Mouse (Mus musculus): ENCODE data around the gene Zc3hav1l. TPM values are rescaled to one million over a fixed set of nuclear protein-coding genes. Genes with fewer than 3 reads are reported as not detected.

Zc3hav1l gene
- polyA plus RNA-seq, 1 experiment from 2014 or later = 12.8 TPM

- Histone ChIP-seq H3K27me3 (replicated peaks; ENCODE audit: control insufficient read depth, insufficient read depth, low read length) (no peaks in the 10 kb centered on the region), H3K4me1 (replicated peaks; ENCODE audit: control insufficient read depth, insufficient read depth, low read length) (peaks cover 16% of the 10 kb centered on the region), H3K9ac (ENCODE audit: low read length) (no peak overlapping the region), H3K9me3 (ENCODE audit: control insufficient read depth, low read length) (no peaks in the 10 kb centered on the region), H3K4me3 (ENCODE audit: low read depth, low read length) (no peak overlapping the region), H3K4me2 (ENCODE audit: low read length) (no peak overlapping the region), H3K36me3 (ENCODE audit: control insufficient read depth, insufficient read depth, low read length) (no peaks in the 10 kb centered on the region), H3K27ac (ENCODE audit: low read depth) (no peak overlapping the region)
- 86% methylated on average over 4 of the region's 4 CpGs for WGBS
- ATAC-seq (replicated peaks; ENCODE audit: low FRiP score, low TSS enrichment, low read depth) = no peak
- DNase-seq (ENCODE audit: low spot score) = no peak
Observed at GRCm38 (mm10) chr6:38256793-38257192, 42.3 kb downstream of the Zc3hav1l start.

GRCm38 (mm10) chr6:38255794-38256193 is 43.3 kb downstream of the Zc3hav1l start:
- Histone ChIP-seq H3K36me3 (ENCODE audit: control insufficient read depth, insufficient read depth, low read length) (no peaks in the 10 kb centered on the region), H3K9me3 (ENCODE audit: control insufficient read depth, low read length) (no peaks in the 10 kb centered on the region), H3K4me3 (ENCODE audit: low read depth, low read length) (no peak overlapping the region), H3K27ac (ENCODE audit: low read depth) (no peak overlapping the region), H3K27me3 (replicated peaks; ENCODE audit: control insufficient read depth, insufficient read depth, low read length) (no peaks in the 10 kb centered on the region), H3K4me1 (replicated peaks; ENCODE audit: control insufficient read depth, insufficient read depth, low read length) (peaks cover 19% of the 10 kb centered on the region), H3K9ac (ENCODE audit: low read length) (no peak overlapping the region), H3K4me2 (ENCODE audit: low read length) (no peak overlapping the region)
- no peak for DNase-seq (ENCODE audit: low spot score)
- WGBS = 81% methylated on average over 2 of the region's 2 CpGs
- no peak for ATAC-seq (replicated peaks; ENCODE audit: low FRiP score, low TSS enrichment, low read depth)

- peak; percentile 96 for ATAC-seq (replicated peaks; ENCODE audit: low FRiP score, low TSS enrichment, low read depth)
- under 1% methylated on average over 59 of the region's 118 CpGs for WGBS
Observed at GRCm38 (mm10) chr6:38253736-38254641, 45.1 kb downstream of the Zc3hav1l start, which contains the start of gene D630045J12Rik. TSS of gene D630045J12Rik (minus strand) at chr6:38254009.

GRCm38 (mm10) chr6:38252766-38253735 is 46.0 kb downstream of the Zc3hav1l start:
- Histone ChIP-seq H3K36me3 (ENCODE audit: control insufficient read depth, insufficient read depth, low read length) (no peaks in the 10 kb centered on the region), H3K9me3 (ENCODE audit: control insufficient read depth, low read length) (no peaks in the 10 kb centered on the region), H3K4me3 (ENCODE audit: low read depth, low read length) (peak overlapping the region; percentile 52), H3K27me3 (replicated peaks; ENCODE audit: control insufficient read depth, insufficient read depth, low read length) (no peaks in the 10 kb centered on the region), H3K4me2 (ENCODE audit: low read length) (peak overlapping the region; percentile 84), H3K4me1 (replicated peaks; ENCODE audit: control insufficient read depth, insufficient read depth, low read length) (peaks cover 24% of the 10 kb centered on the region), H3K9ac (ENCODE audit: low read length) (peak overlapping the region; percentile 85), H3K27ac (ENCODE audit: low read depth) (peak overlapping the region; percentile 77)
- ATAC-seq (replicated peaks; ENCODE audit: low FRiP score, low TSS enrichment, low read depth) (no peak), DNase-seq (ENCODE audit: low spot score) (peak; percentile 72)
- 7% methylated on average over 19 of the region's 19 CpGs for WGBS

More at GRCm38 (mm10) chr6:38253736-38254641, 45.1 kb downstream of the Zc3hav1l start, which contains the start of gene D630045J12Rik:
- Histone ChIP-seq H3K4me3 (ENCODE audit: low read depth, low read length) (peak within 1 kb of the TSS; percentile 52), H3K27me3 (replicated peaks; ENCODE audit: control insufficient read depth, insufficient read depth, low read length) (no peaks in the 10 kb centered on the region), H3K36me3 (ENCODE audit: control insufficient read depth, insufficient read depth, low read length) (no peaks in the 10 kb centered on the region), H3K9ac (ENCODE audit: low read length) (peak within 1 kb of the TSS; percentile 85), H3K27ac (ENCODE audit: low read depth) (peak within 1 kb of the TSS; percentile 80), H3K4me1 (replicated peaks; ENCODE audit: control insufficient read depth, insufficient read depth, low read length) (peaks cover 19% of the 10 kb centered on the region), H3K4me2 (ENCODE audit: low read length) (peak within 1 kb of the TSS; percentile 84), H3K9me3 (ENCODE audit: control insufficient read depth, low read length) (no peaks in the 10 kb centered on the region)
- peak; percentile 83 for DNase-seq (ENCODE audit: low spot score)

GRCm38 (mm10) chr6:38252139-38252538 is 46.9 kb downstream of the Zc3hav1l start:
- Histone ChIP-seq H3K4me2 (ENCODE audit: low read length) (peak overlapping the region; percentile 84), H3K27me3 (replicated peaks; ENCODE audit: control insufficient read depth, insufficient read depth, low read length) (no peaks in the 10 kb centered on the region), H3K36me3 (ENCODE audit: control insufficient read depth, insufficient read depth, low read length) (no peaks in the 10 kb centered on the region), H3K27ac (ENCODE audit: low read depth) (no peak overlapping the region), H3K9ac (ENCODE audit: low read length) (no peak overlapping the region), H3K4me1 (replicated peaks; ENCODE audit: control insufficient read depth, insufficient read depth, low read length) (peaks cover 24% of the 10 kb centered on the region), H3K9me3 (ENCODE audit: control insufficient read depth, low read length) (no peaks in the 10 kb centered on the region), H3K4me3 (ENCODE audit: low read depth, low read length) (0 out of 2 replicates have a peak overlapping the region, but pooled peaks have one; percentile 52)
- no peak for ATAC-seq (replicated peaks; ENCODE audit: low FRiP score, low TSS enrichment, low read depth)
- 54% methylated on average over 10 of the region's 10 CpGs for WGBS
- DNase-seq (ENCODE audit: low spot score) = no peak

DNA sequence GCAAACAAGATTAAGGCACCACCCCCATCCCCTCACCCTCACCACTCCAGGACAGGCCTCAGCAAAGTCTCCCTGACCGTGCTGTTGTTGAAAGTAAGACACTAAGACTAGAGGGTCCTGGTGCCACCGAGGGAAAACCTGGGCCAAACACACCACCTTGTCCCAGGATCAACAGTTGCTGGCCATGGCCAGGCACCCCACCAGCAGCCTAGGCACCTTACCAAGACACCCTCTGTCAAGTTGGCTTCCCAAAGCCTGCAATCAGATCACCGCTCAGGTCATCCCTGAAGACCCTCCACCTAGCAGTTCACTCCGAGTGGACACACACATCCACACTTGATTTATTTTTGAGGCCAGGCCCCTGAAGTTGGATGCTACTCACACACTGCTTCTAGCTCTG is 47.6 kb downstream of the Zc3hav1l start:
- Histone ChIP-seq H3K27ac (ENCODE audit: low read depth) (no peak overlapping the region), H3K4me2 (ENCODE audit: low read length) (0 out of 2 replicates have a peak overlapping the region, but pooled peaks have one; percentile 9), H3K9ac (ENCODE audit: low read length) (no peak overlapping the region), H3K36me3 (ENCODE audit: control insufficient read depth, insufficient read depth, low read length) (no peaks in the 10 kb centered on the region), H3K9me3 (ENCODE audit: control insufficient read depth, low read length) (no peaks in the 10 kb centered on the region), H3K4me3 (ENCODE audit: low read depth, low read length) (no peak overlapping the region), H3K27me3 (replicated peaks; ENCODE audit: control insufficient read depth, insufficient read depth, low read length) (no peaks in the 10 kb centered on the region), H3K4me1 (replicated peaks; ENCODE audit: control insufficient read depth, insufficient read depth, low read length) (peaks cover 24% of the 10 kb centered on the region)
- ATAC-seq (replicated peaks; ENCODE audit: low FRiP score, low TSS enrichment, low read depth) = no peak
- no peak for DNase-seq (ENCODE audit: low spot score)
- WGBS = 37% methylated on average over 4 of the region's 4 CpGs

DNA sequence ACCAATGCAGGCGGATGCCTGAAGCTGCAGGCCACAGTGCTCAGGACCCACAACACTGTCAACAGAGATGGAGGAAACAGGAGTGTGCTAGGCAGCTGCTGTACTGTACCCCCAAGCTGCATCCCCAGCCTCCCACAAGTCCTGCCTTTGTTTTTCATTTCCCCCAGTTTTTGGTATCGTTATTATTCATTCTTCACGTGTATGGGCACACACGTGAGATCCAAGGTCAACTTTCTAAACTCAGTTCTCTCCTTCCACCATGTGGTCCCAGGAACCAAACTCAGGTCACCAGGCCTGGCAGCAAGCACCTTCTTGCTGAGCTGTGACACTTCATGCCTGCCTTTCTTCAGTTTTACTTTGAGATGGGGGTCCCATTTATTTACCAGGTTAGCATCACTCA is 51.7 kb downstream of the Zc3hav1l start:
- Histone ChIP-seq H3K9me3 (ENCODE audit: control insufficient read depth, low read length) (no peaks in the 10 kb centered on the region), H3K9ac (ENCODE audit: low read length) (no peak overlapping the region), H3K27me3 (replicated peaks; ENCODE audit: control insufficient read depth, insufficient read depth, low read length) (no peaks in the 10 kb centered on the region), H3K4me2 (ENCODE audit: low read length) (no peak overlapping the region), H3K4me1 (replicated peaks; ENCODE audit: control insufficient read depth, insufficient read depth, low read length) (peaks cover 14% of the 10 kb centered on the region), H3K4me3 (ENCODE audit: low read depth, low read length) (no peak overlapping the region), H3K36me3 (ENCODE audit: control insufficient read depth, insufficient read depth, low read length) (no peaks in the 10 kb centered on the region), H3K27ac (ENCODE audit: low read depth) (no peak overlapping the region)
- DNase-seq (ENCODE audit: low spot score) = no peak
- 80% methylated on average over 4 of the region's 4 CpGs for WGBS
- ATAC-seq (replicated peaks; ENCODE audit: low FRiP score, low TSS enrichment, low read depth) = no peak

- 74% methylated on average over 3 of the region's 3 CpGs for WGBS
- no peak for DNase-seq (ENCODE audit: low spot score)
- Histone ChIP-seq H3K36me3 (ENCODE audit: control insufficient read depth, insufficient read depth, low read length) (no peaks in the 10 kb centered on the region), H3K27ac (ENCODE audit: low read depth) (no peak overlapping the region), H3K4me1 (replicated peaks; ENCODE audit: control insufficient read depth, insufficient read depth, low read length) (peaks cover 7% of the 10 kb centered on the region; the same call in 1 of the 2 replicates), H3K9ac (ENCODE audit: low read length) (no peak overlapping the region), H3K4me3 (ENCODE audit: low read depth, low read length) (no peak overlapping the region), H3K27me3 (replicated peaks; ENCODE audit: control insufficient read depth, insufficient read depth, low read length) (no peaks in the 10 kb centered on the region), H3K9me3 (ENCODE audit: control insufficient read depth, low read length) (no peaks in the 10 kb centered on the region), H3K4me2 (ENCODE audit: low read length) (no peak overlapping the region)
- ATAC-seq (replicated peaks; ENCODE audit: low FRiP score, low TSS enrichment, low read depth) = no peak
Observed at GRCm38 (mm10) chr6:38244806-38245205, 54.3 kb downstream of the Zc3hav1l start.

Measured in intestine, embryonic 14.5 days (tissue).